Mouse (Mus musculus) macrophage (primary cell): ENCODE measurements around the gene Gsg1l. TPM values are rescaled to one million over a fixed set of nuclear protein-coding genes. Genes with fewer than 3 reads are reported as not detected.

Experiments
- H3K27ac ChIP-seq: fragments of 350-480 bp; formaldehyde crosslinking; 2 replicates; pipeline ENCODE4 v1.9.0; 2021
- H3K36me3 ChIP-seq: fragments of 350-480 bp; formaldehyde crosslinking; 2 replicates; pipeline ENCODE4 v1.9.0; 2021; ENCODE audit errors: inconsistent target
- H3K4me3 ChIP-seq: fragments of 350-480 bp; formaldehyde crosslinking; 2 replicates; pipeline ENCODE4 v1.9.0; 2021; ENCODE audit errors: inconsistent target
- H3K79me2 ChIP-seq: fragments of 350-480 bp; formaldehyde crosslinking; 2 replicates; pipeline ENCODE4 v1.9.0; 2021; ENCODE audit errors: inconsistent target
- WGBS: methylation state at CpG from one replicate; pipeline ENCODE4 v1.1.7; 2026; ENCODE audit warnings: inconsistent platforms; ENCODE audit not compliant: missing documents; 5-methylcytosine and 5-hydroxymethylcytosine counted together
- polyA plus RNA-seq: library from polyadenylated mRNA; stranded (reverse); fragments of 250-400 nt; gene quantifications from 3 replicates; pipeline ENCODE4 v1.2.4, GENCODE M21; 2018; ENCODE audit warnings: inconsistent platforms

Gsg1l gene
- polyA plus RNA-seq, 1 experiment from 2014 or later = 0.03 TPM

DNA sequence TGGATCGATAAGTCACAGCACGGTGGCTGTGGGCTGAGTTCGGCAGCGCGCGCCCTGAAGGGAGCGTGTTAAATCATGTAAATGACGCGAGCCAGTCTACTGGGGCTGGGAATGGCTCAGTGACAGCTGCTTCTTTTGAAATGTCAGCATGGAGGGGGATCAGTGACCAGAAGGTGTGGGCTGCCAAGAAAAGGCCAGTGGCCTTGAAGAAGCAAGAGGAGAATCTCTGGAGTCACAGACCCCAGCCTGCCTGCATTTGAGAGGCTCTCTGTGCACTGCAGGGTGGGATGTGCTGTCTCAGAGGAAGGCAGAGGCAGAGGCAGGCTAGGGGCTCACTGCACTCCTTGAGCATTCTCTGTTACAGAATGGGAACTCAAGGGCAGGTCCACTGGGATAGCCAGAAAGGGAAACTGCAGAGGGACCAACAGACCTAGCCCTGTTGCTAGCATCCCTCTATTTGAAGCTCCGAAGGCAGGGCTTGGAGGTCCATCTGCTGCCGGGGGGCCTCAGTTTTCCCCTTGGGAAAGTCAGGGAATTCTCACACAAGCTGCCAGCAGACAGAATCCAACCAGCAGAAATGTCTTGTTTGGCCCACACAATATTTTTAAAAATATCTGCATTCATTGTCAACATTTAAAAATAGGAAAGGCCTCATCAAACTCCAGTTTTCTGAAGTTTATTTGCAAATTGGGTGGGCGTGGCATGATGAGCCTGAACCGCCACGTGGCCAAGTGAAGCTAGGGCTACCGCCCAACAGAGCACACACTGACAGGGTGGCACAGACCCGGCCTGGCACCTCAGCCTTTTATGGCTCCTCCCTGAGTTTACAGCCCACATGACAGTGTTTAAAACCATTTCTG, 115.6 kb downstream of the Gsg1l start:
- Histone ChIP-seq H3K79me2 (no peaks in the 10 kb centered on the region), H3K4me3 (no peak overlapping the region), H3K36me3 (no peaks in the 10 kb centered on the region), H3K27ac (no peak overlapping the region)
- 73% methylated on average over 16 of the region's 16 CpGs for WGBS

DNA sequence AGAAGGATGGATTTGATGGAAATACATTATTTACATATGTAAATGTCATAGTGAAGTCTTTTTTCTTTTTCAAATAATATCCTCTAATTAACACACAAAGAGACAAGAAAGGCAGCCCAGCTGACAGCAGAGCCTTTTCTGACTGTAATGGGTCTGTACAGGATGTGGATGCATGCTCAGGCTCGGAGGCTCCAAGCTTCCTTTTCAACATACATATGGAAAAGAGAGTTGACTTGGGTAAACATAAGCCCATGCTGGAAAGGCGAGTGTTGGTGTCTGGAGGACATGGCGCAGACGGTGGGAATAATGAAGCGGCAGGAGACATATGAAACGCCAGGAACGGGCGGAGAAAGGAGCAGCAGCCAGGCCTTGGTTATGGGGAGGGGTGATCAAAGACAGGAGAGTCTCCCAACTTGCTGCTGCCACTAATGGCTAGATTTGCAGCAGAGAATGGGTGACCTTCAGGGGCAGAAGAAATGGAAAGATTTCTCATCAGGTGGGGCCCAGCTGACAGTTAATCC, 118.1 kb downstream of the Gsg1l start:
- Histone ChIP-seq H3K4me3 (no peak overlapping the region), H3K79me2 (no peaks in the 10 kb centered on the region), H3K36me3 (no peaks in the 10 kb centered on the region), H3K27ac (no peak overlapping the region)
- WGBS = 90% methylated on average over 8 of the region's 8 CpGs

DNA sequence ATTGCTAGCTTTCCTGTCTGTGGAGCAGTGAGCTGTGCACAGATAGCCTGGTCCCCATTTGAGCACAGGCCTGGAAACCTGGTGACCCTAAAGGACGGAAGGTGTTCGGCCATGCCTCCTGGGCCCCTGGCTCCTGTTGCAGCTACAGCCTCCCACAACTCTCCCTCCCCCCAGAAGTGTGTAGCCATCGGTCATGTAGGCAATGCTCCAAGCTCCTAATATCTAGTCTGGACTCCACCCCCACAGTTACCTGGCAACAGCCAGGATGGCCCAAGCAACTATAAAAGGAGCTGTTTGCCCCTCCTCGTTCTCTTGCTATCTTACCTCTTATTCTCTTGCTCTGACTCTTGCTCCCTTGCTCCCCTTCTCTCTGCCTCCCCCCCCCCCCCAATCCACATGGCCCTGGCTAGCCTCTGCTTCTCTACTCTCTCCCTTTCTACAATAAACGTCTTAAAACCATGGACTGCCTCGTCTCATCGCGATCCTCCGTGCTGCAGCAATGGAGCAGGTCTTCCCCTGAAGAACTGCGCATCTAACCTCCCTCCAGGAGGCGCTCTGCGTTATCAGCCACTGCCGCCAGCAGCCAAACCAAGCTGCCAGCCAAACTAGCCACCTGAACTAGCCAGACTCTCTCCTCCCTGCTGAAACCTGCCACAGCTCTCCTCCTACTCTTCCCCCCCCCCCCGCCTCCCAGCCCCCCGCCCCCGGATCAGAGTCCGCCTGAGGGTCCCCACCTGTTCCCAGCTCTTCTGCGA, 122.7 kb downstream of the Gsg1l start:
- no peaks in the 10 kb centered on the region for H3K36me3 ChIP-seq
- 70% methylated on average over 14 of the region's 18 CpGs for WGBS
- no peak overlapping the region for H3K4me3 ChIP-seq
- no peak overlapping the region for H3K27ac ChIP-seq
- H3K79me2 ChIP-seq = no peaks in the 10 kb centered on the region

DNA sequence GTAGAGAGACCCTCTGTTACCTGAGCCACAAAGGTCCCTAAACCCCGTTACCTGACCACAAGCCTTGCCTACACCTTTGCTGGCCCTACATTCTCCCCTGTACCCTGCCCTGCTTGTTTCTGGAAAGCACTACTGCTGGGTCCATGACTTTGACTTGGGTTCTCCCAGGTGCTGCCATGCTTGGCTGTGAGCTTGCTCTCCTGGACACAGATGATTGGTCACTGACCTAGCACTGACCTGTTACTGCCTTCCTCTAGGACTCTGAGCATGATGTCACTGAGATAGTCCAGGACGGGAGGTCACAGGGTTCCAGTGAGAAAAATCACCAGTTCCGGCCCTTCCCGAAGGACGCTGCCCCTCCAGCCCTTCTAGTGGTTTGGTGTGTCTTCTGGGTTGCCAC, 123.4 kb downstream of the Gsg1l start:
- Histone ChIP-seq H3K79me2 (no peaks in the 10 kb centered on the region), H3K4me3 (no peak overlapping the region), H3K27ac (no peak overlapping the region), H3K36me3 (no peaks in the 10 kb centered on the region)
- 88% methylated on average over 5 of the region's 5 CpGs for WGBS

DNA sequence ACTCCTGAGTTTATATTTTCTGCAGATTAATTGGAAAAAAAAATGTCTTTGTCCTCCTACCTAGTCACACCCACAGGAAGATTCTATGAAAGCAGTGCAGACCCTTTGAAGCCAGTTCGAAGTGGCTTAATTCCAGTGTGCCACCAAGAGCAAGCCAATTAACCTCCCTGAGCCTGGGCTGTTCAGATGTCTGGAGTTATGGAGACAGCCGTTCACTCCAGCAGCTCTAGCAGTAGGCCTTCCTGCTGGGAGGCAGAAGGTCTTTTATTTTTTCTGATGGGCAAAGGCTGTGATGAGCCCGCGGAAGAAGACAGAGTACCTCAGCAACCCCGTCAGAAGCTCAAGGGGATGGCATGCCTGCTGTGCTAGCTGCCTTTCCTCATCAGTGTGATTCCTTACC, 127.2 kb downstream of the Gsg1l start:
- 85% methylated on average over 5 of the region's 5 CpGs for WGBS
- Histone ChIP-seq H3K27ac (no peak overlapping the region), H3K4me3 (no peak overlapping the region), H3K79me2 (no peaks in the 10 kb centered on the region), H3K36me3 (no peaks in the 10 kb centered on the region)

DNA sequence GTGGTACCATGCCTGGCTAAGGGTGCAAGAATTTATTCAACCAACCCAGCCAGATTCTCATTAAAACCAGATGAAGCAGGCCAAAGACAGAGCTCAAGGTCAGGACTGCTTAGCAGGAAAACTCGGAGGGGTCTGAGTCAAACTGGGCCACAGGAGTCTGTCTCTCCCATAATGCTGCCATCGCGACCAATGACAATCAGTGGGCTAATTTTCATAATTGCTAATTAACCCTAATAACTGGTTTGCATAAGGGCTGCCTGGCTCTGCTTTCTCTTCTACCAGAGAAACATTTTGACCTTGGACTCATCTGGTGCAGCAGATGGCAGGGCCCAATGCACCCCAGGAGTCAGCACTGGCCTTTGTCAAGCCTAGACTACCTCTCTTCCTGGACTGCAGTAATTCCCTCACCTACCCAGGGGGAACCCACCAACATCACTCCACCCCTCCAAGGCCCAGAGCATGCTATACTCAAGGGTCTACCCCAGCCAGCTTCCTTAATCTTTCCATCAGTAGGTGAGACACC, 127.8 kb downstream of the Gsg1l start:
- Histone ChIP-seq H3K79me2 (no peaks in the 10 kb centered on the region), H3K36me3 (no peaks in the 10 kb centered on the region), H3K4me3 (no peak overlapping the region), H3K27ac (no peak overlapping the region)
- 83% methylated on average over 3 of the region's 3 CpGs for WGBS

DNA sequence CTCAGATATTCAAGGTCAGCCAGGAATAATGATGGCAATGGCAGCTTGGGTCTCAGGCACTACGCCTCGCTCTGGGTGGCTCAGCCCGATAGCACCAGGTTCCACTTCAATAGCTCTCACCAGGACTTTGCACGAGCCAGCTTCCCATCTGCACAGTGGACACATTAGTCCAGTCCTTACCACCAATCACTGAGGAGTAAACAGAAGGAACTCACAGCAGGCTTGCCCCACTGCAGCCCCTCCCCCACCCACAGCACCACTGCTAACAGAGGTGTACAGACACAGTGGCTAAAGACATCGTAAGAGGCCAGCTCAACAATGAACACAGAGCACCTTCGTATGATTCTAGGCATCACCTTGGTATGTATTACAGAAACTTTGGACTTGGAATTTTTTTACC, 128.4 kb downstream of the Gsg1l start:
- H3K4me3 ChIP-seq = no peak overlapping the region
- H3K27ac ChIP-seq = no peak overlapping the region
- 90% methylated on average over 6 of the region's 6 CpGs for WGBS
- H3K36me3 ChIP-seq = no peaks in the 10 kb centered on the region
- H3K79me2 ChIP-seq = no peaks in the 10 kb centered on the region

DNA sequence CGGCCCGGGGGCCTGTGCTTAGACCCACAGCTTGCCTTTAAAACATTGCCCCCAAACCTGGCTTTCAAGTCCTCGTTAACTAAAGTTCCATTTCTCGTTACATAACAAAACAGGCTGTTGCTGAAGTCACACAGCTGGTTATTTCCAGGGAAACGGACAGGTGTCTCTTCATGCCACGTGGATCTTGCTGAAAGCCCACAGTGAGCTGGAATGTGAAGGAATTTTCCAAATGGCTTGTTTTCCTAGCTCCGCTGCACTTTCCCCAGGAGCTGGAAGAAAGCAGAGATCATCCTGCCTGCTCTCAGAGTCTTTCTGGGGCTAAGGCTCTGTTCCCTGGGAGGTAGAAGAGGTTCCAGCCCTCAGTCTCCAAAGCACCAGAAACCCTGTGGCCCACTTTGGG, 130.3 kb downstream of the Gsg1l start:
- Histone ChIP-seq H3K27ac (no peak overlapping the region), H3K36me3 (no peaks in the 10 kb centered on the region), H3K79me2 (no peaks in the 10 kb centered on the region), H3K4me3 (no peak overlapping the region)
- 91% methylated on average over 7 of the region's 7 CpGs for WGBS

DNA sequence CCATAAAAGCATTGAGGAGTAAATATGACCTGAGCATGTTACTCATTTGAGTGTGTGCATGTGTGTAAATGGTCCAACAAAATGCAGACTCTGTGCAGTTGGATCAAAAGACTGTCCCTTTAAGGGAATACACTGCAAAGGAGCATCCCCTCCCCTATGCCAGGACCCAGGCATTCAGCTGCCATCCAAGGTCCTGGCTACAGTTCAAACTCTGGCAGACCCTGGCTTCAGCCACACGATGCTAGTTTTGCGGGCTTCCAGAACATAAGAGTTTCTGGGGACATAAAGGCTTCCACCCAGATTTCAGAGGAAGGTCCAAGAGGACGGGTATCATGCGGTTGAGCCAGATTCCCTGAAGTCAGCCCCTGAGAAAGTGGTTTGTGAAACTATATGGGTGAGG, 133.2 kb downstream of the Gsg1l start:
- H3K4me3 ChIP-seq = no peak overlapping the region
- no peaks in the 10 kb centered on the region for H3K79me2 ChIP-seq
- H3K36me3 ChIP-seq = no peaks in the 10 kb centered on the region
- H3K27ac ChIP-seq = no peak overlapping the region
- 67% methylated on average over 4 of the region's 4 CpGs for WGBS

DNA sequence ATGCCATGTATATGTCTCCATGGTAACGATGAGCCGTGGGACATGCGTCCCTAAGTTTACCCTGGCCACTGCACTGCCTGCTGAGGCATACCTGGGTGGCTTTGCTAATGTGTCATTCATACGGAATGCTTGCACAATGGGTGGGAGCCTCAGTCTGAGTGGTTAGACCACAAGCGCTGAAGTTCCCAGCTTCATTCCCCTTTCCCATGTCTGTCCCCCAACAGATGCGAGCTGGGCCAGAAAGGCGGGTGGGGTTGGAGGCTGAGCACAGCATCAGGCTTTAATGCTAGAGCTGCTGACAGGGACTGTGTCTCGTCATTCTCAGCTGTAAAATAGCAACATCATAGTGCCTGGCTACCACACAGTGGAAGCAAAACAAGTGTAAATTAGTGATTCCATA, 136.3 kb downstream of the Gsg1l start:
- Histone ChIP-seq H3K36me3 (no peaks in the 10 kb centered on the region), H3K4me3 (no peak overlapping the region), H3K27ac (no peak overlapping the region), H3K79me2 (no peaks in the 10 kb centered on the region)
- 82% methylated on average over 8 of the region's 8 CpGs for WGBS

DNA sequence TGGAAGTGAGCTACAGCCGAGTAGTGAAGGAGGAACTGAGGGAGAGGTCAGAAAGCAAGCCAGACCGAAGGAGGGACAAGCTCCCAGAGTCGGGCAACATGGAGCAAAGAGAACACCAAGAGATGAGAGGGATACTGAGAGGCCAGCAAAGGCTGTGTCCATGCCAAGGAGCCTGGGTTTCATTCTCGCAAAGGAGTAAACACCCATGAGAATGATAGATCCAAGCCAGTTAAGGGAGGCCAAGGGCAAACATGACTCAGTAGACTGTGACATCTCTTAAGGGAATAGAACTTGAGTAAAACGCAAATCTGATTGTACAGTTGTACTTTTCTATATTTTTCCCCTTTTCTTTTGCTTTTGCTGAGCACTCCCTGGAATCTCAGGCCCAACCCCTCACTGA, 137.6 kb downstream of the Gsg1l start:
- Histone ChIP-seq H3K4me3 (no peak overlapping the region), H3K27ac (no peak overlapping the region), H3K36me3 (no peaks in the 10 kb centered on the region), H3K79me2 (no peaks in the 10 kb centered on the region)
- WGBS = 77% methylated on average over 5 of the region's 5 CpGs

DNA sequence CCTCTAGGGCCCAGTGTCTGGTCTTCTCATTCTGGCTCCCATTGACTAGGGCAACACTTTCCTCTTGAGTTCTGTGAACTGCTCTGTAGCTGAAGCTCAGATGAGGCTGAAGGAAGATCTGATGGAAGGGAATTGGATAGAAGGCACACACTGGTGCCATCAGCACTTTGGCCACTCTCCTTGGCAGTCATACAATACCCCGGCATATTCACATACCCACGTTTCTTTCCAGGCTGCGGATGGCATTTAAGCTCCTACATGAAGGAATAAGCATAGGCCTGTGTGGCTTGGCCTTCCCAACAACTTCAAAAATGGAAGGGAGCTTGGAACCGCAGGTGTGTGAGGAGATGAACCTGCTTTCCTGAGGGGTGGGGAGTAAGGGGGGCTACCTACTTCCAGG, 138.7 kb downstream of the Gsg1l start:
- Histone ChIP-seq H3K4me3 (no peak overlapping the region), H3K27ac (no peak overlapping the region), H3K36me3 (no peaks in the 10 kb centered on the region), H3K79me2 (no peaks in the 10 kb centered on the region)
- WGBS = 100% methylated on average over 4 of the region's 4 CpGs

DNA sequence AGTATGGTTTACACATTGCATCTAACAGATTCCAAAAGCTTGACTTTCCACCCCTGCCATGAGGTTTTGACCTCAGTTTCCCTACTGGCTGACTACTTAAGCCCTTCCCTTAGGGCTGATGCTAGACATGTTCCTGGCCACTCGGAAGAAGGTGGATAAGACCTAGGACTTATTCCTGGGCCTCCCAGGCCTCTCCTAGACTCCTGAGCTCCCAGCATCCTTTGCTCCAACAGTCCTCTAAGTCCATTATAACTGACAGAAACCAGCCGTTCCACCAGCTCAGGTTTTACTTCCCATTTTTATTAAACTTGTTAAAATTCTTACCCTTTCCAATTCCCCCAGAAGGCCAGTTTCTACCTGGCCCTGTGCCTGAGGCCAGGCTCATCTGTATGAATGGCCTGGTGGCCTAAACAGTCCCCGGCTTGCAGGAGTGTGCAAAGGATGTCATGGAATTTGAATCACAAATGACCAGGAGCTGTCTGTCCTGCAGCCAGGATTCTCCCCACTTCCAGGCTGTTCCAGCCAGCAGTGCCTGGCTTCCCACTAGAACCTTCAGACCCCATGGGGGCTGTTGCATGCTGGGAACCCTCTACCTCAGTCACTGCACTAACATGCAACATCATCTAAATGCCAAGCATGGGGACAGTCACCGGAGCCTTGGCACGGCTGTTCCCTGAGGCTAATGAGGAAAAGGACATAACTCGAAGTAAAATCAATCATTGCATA, 139.7 kb downstream of the Gsg1l start:
- Histone ChIP-seq H3K4me3 (no peak overlapping the region), H3K79me2 (no peaks in the 10 kb centered on the region), H3K27ac (no peak overlapping the region), H3K36me3 (no peaks in the 10 kb centered on the region)
- WGBS = 70% methylated on average over 6 of the region's 6 CpGs

DNA sequence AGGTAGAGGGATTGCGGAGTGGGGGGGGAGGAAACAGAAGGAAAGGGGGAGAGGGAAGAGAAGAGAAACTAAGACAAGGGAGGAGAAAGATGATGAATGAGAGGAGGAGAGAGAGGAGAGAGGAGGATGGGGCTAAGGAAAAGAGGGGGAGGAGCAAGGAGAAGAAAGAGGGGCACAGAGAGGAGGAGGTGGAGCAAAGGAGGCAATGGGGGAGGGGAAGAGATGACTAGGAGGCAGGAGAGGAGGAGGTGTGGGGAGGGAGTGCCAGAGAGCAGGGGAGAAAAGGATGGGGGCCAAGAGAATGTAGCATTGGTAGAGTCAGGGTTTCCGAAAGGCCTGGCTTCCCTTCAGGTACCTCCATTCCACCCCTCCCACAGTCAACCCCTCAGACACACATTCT, 147.9 kb downstream of the Gsg1l start:
- H3K79me2 ChIP-seq = no peaks in the 10 kb centered on the region
- no peaks in the 10 kb centered on the region for H3K36me3 ChIP-seq
- 56% methylated on average over 2 of the region's 2 CpGs for WGBS
- no peak overlapping the region for H3K4me3 ChIP-seq
- no peak overlapping the region for H3K27ac ChIP-seq
